Mouse (Mus musculus) testis, adult 2 months (tissue): ENCODE measurements around the gene Tmigd3. TPM values are rescaled to one million over a fixed set of nuclear protein-coding genes. Genes with fewer than 3 reads are reported as not detected.

Experiments
- H3K27ac ChIP-seq: fragments of 200-500 bp; 2 replicates; pipeline ENCODE4 v1.5.1; 2012; ENCODE audit warnings: low read depth, low read length; ENCODE audit not compliant: control insufficient read depth, insufficient read depth
- H3K27me3 ChIP-seq: fragments of 200-500 bp; 2 replicates; pipeline ENCODE4 v1.6.1; 2012; ENCODE audit warnings: mild to moderate bottlenecking, low read length, moderate library complexity; ENCODE audit not compliant: control insufficient read depth, insufficient read depth
- H3K36me3 ChIP-seq: fragments of 200-500 bp; 2 replicates; pipeline ENCODE4 v1.6.1; 2012; ENCODE audit warnings: mild to moderate bottlenecking, low read length; ENCODE audit not compliant: control insufficient read depth, insufficient read depth
- H3K4me1 ChIP-seq: fragments of 200-500 bp; 2 replicates; pipeline ENCODE4 v1.6.1; 2012; ENCODE audit warnings: low read length; ENCODE audit not compliant: control insufficient read depth, insufficient read depth
- H3K4me3 ChIP-seq: fragments of 200-500 bp; 2 replicates; pipeline ENCODE4 v1.5.1; 2012; ENCODE audit warnings: low read depth, mild to moderate bottlenecking, low read length, moderate library complexity, mixed read lengths; ENCODE audit not compliant: control insufficient read depth
- CTCF ChIP-seq: fragments of 200-500 bp; IDR thresholded peaks from 2 replicates; pipeline ENCODE4 v1.5.1; 2012; ENCODE audit warnings: low read depth, mild to moderate bottlenecking, inconsistent platforms, low read length, moderate library complexity; ENCODE audit not compliant: control insufficient read depth, insufficient read depth, insufficient replicate concordance
- POLR2A ChIP-seq: fragments of 200-500 bp; IDR thresholded peaks from 2 replicates; pipeline ENCODE4 v1.6.1; 2012; ENCODE audit warnings: low read depth, mild to moderate bottlenecking, inconsistent platforms, low read length, moderate library complexity; ENCODE audit not compliant: control insufficient read depth
- polyA plus RNA-seq: library from polyadenylated mRNA; depleted of rRNA; stranded (reverse); fragments of >200 nt; gene quantifications from 2 replicates; pipeline ENCODE4 v1.2.3, GENCODE M21; 2012

The Tmigd3 gene
- polyA plus RNA-seq, 1 experiment = 388 TPM

- TF ChIP-seq POLR2A (no peak), CTCF (no peak)
- no peaks in the 10 kb centered on the region for H3K36me3 ChIP-seq
- H3K27ac ChIP-seq = no peak overlapping the region
- H3K4me3 ChIP-seq = no peak overlapping the region
- H3K4me1 ChIP-seq = peaks cover 9% of the 10 kb centered on the region
- H3K27me3 ChIP-seq = no peaks in the 10 kb centered on the region
These were observed 26.1 kb downstream of the Tmigd3 start for GRCm38 (mm10) chr3:105896811-105897210.

- Histone ChIP-seq H3K27me3 (no peaks in the 10 kb centered on the region), H3K4me3 (no peak overlapping the region), H3K4me1 (peaks cover 9% of the 10 kb centered on the region), H3K27ac (no peak overlapping the region), H3K36me3 (no peaks in the 10 kb centered on the region)
- TF ChIP-seq CTCF (no peak), POLR2A (no peak)
These were observed 27.6 kb downstream of the Tmigd3 start for GRCm38 (mm10) chr3:105898325-105898724.

- no peak overlapping the region for H3K27ac ChIP-seq
- H3K4me3 ChIP-seq = no peak overlapping the region
- no peaks in the 10 kb centered on the region for H3K27me3 ChIP-seq
- H3K36me3 ChIP-seq = no peaks in the 10 kb centered on the region
- TF ChIP-seq CTCF = no peak
- no peak for TF ChIP-seq POLR2A
- peaks cover 9% of the 10 kb centered on the region for H3K4me1 ChIP-seq
These were observed 28.2 kb downstream of the Tmigd3 start for GRCm38 (mm10) chr3:105898861-105899260.

GRCm38 (mm10) chr3:105899394-105900147 lies 28.9 kb downstream of the Tmigd3 start:
- H3K4me1 ChIP-seq = peaks cover 5% of the 10 kb centered on the region
- H3K27me3 ChIP-seq = no peaks in the 10 kb centered on the region
- TF ChIP-seq CTCF (peak; percentile 87), POLR2A (no peak)
- no peak overlapping the region for H3K27ac ChIP-seq
- H3K4me3 ChIP-seq = no peak overlapping the region
- no peaks in the 10 kb centered on the region for H3K36me3 ChIP-seq

- no peaks in the 10 kb centered on the region for H3K4me1 ChIP-seq
- TF ChIP-seq POLR2A (no peak), CTCF (no peak)
- H3K4me3 ChIP-seq = no peak overlapping the region
- H3K27ac ChIP-seq = no peak overlapping the region
- no peaks in the 10 kb centered on the region for H3K36me3 ChIP-seq
- no peaks in the 10 kb centered on the region for H3K27me3 ChIP-seq
These were observed 29.6 kb downstream of the Tmigd3 start for GRCm38 (mm10) chr3:105900266-105900665.

- H3K4me1 ChIP-seq = no peaks in the 10 kb centered on the region
These were observed 30.0 kb downstream of the Tmigd3 start for GRCm38 (mm10) chr3:105900716-105901115.

GRCm38 (mm10) chr3:105901468-105901867 lies 30.8 kb downstream of the Tmigd3 start:
- no peak overlapping the region for H3K27ac ChIP-seq
- no peaks in the 10 kb centered on the region for H3K27me3 ChIP-seq
- no peak overlapping the region for H3K4me3 ChIP-seq
- H3K36me3 ChIP-seq = no peaks in the 10 kb centered on the region
- H3K4me1 ChIP-seq = no peaks in the 10 kb centered on the region
- no peak for TF ChIP-seq CTCF

More at GRCm38 (mm10) chr3:105900716-105901115, 30.0 kb downstream of the Tmigd3 start:
- Histone ChIP-seq H3K27ac (no peak overlapping the region), H3K27me3 (no peaks in the 10 kb centered on the region), H3K4me3 (no peak overlapping the region), H3K36me3 (no peaks in the 10 kb centered on the region)
- TF ChIP-seq POLR2A (no peak), CTCF (no peak)
